Mouse (Mus musculus): ENCODE results near the gene Uox. TPM values are rescaled to one million over a fixed set of nuclear protein-coding genes. Genes with fewer than 3 reads are reported as not detected.

The Uox gene
- polyA plus RNA-seq, 1 experiment from 2014 or later = 1.8 TPM

DNA sequence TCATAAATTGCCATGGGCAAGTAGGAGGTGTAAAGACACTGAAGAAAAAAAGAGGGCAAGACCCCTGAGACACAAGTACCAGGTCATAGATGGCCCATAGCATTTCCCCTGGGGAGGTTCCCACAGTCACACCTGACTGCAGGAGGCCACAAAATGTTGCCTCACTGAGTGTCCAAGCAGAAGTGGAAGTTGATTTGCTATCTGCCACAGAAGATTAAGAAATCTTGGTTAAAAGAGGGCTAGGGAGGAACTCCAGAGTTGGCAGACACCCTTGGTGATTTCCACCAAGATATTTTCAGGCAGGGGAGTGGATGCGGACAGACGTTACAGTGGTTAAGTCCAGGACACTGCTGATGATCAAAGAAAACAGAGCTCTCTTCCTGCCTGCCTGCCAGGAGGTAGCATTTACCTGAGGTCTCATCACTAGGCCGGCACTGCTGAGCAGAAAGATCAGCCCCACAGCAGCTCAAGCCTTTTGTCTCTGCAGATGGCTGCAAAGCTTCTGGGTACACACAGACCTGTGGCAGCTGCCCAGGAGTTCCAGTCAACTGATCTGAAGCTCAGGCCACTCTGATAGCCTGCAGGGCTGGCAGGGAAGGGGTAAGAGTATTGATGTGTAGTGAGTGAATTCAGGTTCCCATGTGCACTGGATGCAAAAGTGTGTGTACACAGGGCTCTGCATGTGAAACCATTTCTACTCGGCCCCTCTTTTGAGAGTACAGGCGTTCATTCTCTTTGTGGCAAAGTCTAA, 46.5 kb downstream of the Uox start:
- no peaks in the 10 kb centered on the region for H3K4me1 ChIP-seq (ENCODE audit: control insufficient read depth, insufficient read depth, low read length)
- H3K4me3 ChIP-seq (ENCODE audit: low read length) = no peak overlapping the region
- no peaks in the 10 kb centered on the region for H3K9me3 ChIP-seq (ENCODE audit: control insufficient read depth, low read length)
- no peak overlapping the region for H3K4me2 ChIP-seq (ENCODE audit: low read depth, low read length)
- H3K27me3 ChIP-seq (replicated peaks; ENCODE audit: control insufficient read depth, insufficient read depth, low read length) = no peaks in the 10 kb centered on the region
- no peak for ATAC-seq
- H3K27ac ChIP-seq (ENCODE audit: low read length) = no peak overlapping the region
- 78% methylated on average over 5 of the region's 5 CpGs for WGBS
- no peaks in the 10 kb centered on the region for H3K36me3 ChIP-seq (ENCODE audit: control insufficient read depth, insufficient read depth, low read length)
- no peak overlapping the region for H3K9ac ChIP-seq (ENCODE audit: low read depth, low read length)

DNA sequence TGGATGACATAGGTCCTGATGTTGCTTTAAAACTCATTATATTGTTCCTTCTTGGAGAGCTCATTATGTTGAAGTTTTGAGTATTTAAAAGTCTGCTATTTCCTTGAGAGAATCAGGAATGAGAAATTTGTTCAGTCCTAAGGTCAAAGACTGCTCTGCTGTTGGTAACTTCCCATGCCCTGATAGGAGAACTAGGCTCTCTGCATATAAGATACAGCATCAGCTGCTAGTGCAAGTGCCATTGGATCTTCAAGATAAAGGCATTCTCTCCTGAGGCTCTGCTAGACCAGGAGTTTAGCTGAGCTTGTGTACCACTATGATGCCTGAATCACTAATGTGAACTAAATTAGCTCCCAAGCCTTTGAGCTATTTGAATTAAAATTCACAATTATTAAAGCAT, 47.7 kb downstream of the Uox start:
- no peaks in the 10 kb centered on the region for H3K9me3 ChIP-seq (ENCODE audit: control insufficient read depth, low read length)
- H3K4me1 ChIP-seq (ENCODE audit: control insufficient read depth, insufficient read depth, low read length) = no peaks in the 10 kb centered on the region
- H3K9ac ChIP-seq (ENCODE audit: low read depth, low read length) = no peak overlapping the region
- H3K36me3 ChIP-seq (ENCODE audit: control insufficient read depth, insufficient read depth, low read length) = no peaks in the 10 kb centered on the region
- no peak for ATAC-seq
- no peak overlapping the region for H3K27ac ChIP-seq (ENCODE audit: low read length)
- H3K4me2 ChIP-seq (ENCODE audit: low read depth, low read length) = no peak overlapping the region
- no peak overlapping the region for H3K4me3 ChIP-seq (ENCODE audit: low read length)
- H3K27me3 ChIP-seq (replicated peaks; ENCODE audit: control insufficient read depth, insufficient read depth, low read length) = no peaks in the 10 kb centered on the region

DNA sequence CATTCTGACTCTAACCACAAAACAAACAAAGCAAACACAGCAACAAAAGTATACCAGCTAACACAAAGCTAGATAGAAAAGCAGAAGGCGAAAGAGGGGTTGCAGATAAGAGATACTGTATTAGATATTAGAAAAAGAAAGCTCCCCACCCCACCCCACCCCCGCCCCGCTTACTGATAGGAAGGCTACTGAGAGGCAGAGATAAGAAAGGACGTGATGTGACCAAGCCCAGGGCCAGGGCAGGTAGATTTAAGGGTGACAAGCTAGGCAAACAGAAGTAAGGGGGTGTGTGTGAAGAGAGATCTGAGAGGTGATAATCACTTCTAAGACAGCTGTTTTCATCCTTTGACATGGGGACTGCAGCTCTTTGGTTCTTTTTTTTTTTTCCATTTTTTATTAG, 48.1 kb downstream of the Uox start:
- no peaks in the 10 kb centered on the region for H3K27me3 ChIP-seq (replicated peaks; ENCODE audit: control insufficient read depth, insufficient read depth, low read length)
- no peak for ATAC-seq
- H3K4me3 ChIP-seq (ENCODE audit: low read length) = no peak overlapping the region
- H3K9me3 ChIP-seq (ENCODE audit: control insufficient read depth, low read length) = no peaks in the 10 kb centered on the region
- H3K9ac ChIP-seq (ENCODE audit: low read depth, low read length) = no peak overlapping the region
- no peak overlapping the region for H3K4me2 ChIP-seq (ENCODE audit: low read depth, low read length)
- no peaks in the 10 kb centered on the region for H3K36me3 ChIP-seq (ENCODE audit: control insufficient read depth, insufficient read depth, low read length)
- H3K4me1 ChIP-seq (ENCODE audit: control insufficient read depth, insufficient read depth, low read length) = no peaks in the 10 kb centered on the region
- no peak overlapping the region for H3K27ac ChIP-seq (ENCODE audit: low read length)
- 59% methylated on average over 4 of the region's 4 CpGs for WGBS

DNA sequence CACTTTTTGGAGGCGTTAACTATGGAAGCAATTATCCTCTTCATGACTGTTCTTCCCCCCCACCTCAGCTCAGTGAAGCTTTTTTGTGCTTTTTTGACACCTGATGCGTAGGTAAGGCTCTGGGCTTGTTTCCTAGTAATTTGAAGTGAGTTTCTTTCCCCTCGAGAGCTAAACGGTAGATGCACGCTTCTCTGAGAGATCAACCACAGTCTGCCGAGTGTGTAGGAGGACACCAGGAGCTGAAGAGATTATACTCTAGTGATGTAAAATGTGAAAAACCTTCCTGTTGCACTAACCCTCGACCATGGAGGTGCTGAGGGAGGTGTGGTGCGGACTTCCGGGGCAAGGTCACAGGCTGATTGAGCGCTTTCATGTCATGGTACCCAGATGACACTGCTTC, 49.9 kb downstream of the Uox start:
- Histone ChIP-seq H3K4me2 (ENCODE audit: low read depth, low read length) (no peak overlapping the region), H3K9me3 (ENCODE audit: control insufficient read depth, low read length) (no peaks in the 10 kb centered on the region), H3K27ac (ENCODE audit: low read length) (no peak overlapping the region), H3K36me3 (ENCODE audit: control insufficient read depth, insufficient read depth, low read length) (no peaks in the 10 kb centered on the region), H3K4me3 (ENCODE audit: low read length) (no peak overlapping the region), H3K27me3 (replicated peaks; ENCODE audit: control insufficient read depth, insufficient read depth, low read length) (no peaks in the 10 kb centered on the region), H3K9ac (ENCODE audit: low read depth, low read length) (no peak overlapping the region), H3K4me1 (ENCODE audit: control insufficient read depth, insufficient read depth, low read length) (no peaks in the 10 kb centered on the region)
- 83% methylated on average over 10 of the region's 10 CpGs for WGBS
- no peak for ATAC-seq

DNA sequence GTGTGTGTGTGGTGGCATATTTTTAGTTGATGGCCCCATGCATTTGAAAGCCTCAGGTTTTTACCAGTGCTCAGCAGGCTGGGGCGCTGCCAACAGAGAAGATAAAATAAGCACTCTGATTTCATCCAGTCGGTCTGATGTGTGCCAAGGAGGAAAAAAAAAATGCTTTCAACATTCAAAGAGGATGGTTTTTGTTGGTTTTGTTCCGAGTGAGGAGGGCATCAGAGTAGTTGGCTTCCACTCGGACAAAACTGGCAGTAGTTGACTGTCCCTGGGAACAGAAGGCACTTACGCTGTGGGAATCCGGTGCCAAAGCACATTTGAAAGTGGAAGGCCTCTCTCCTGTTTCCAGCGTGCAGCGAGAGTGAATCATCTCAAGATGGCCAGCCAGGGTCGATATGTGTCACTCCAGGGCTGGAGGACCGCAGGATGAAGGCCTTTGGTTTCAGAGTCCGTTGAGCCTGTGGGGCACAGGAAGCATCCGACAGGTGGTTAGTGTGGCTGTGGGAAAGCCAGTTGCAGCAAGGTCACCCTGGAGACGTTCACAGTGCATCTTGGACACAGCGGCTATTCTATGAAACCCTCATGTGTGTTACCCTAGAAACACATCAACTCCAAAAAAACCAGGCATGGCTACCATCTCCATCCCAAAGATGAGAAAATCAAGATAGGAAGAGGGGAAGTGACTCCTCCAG, 50.5 kb downstream of the Uox start:
- H3K9me3 ChIP-seq (ENCODE audit: control insufficient read depth, low read length) = no peaks in the 10 kb centered on the region

DNA sequence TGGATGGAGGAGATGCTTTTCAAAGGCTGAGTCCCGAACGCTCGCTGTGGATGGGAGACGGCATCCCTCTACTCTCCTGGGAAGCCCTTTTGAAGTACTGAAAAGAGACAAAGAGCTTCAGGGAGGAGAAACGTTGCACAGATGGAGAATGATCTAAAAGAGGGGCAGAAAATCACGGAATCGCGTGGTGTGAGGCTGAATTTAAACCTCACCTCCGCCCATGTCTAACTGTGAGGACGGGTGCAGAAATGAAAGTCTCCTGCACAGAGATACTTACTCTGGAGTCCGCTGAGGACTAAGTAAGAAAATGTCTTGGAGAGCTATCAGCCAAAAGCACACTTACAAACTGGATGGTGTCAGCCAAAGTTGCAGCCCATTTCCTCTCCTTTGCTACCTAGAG, 51.7 kb downstream of the Uox start:
- WGBS = 88% methylated on average over 11 of the region's 11 CpGs
- H3K9me3 ChIP-seq (ENCODE audit: control insufficient read depth, low read length) = no peaks in the 10 kb centered on the region
- H3K4me1 ChIP-seq (ENCODE audit: control insufficient read depth, insufficient read depth, low read length) = no peaks in the 10 kb centered on the region
- no peaks in the 10 kb centered on the region for H3K36me3 ChIP-seq (ENCODE audit: control insufficient read depth, insufficient read depth, low read length)
- H3K4me3 ChIP-seq (ENCODE audit: low read length) = no peak overlapping the region
- H3K27ac ChIP-seq (ENCODE audit: low read length) = no peak overlapping the region
- H3K4me2 ChIP-seq (ENCODE audit: low read depth, low read length) = no peak overlapping the region
- no peak overlapping the region for H3K9ac ChIP-seq (ENCODE audit: low read depth, low read length)
- no peaks in the 10 kb centered on the region for H3K27me3 ChIP-seq (replicated peaks; ENCODE audit: control insufficient read depth, insufficient read depth, low read length)
- no peak for ATAC-seq

More for the DNA sequence above, 50.5 kb downstream of the Uox start:
- ATAC-seq = no peak
- no peaks in the 10 kb centered on the region for H3K36me3 ChIP-seq (ENCODE audit: control insufficient read depth, insufficient read depth, low read length)
- no peak overlapping the region for H3K9ac ChIP-seq (ENCODE audit: low read depth, low read length)
- H3K27me3 ChIP-seq (replicated peaks; ENCODE audit: control insufficient read depth, insufficient read depth, low read length) = no peaks in the 10 kb centered on the region
- 82% methylated on average over 14 of the region's 14 CpGs for WGBS
- no peak overlapping the region for H3K4me3 ChIP-seq (ENCODE audit: low read length)
- H3K4me2 ChIP-seq (ENCODE audit: low read depth, low read length) = no peak overlapping the region
- H3K4me1 ChIP-seq (ENCODE audit: control insufficient read depth, insufficient read depth, low read length) = no peaks in the 10 kb centered on the region
- no peak overlapping the region for H3K27ac ChIP-seq (ENCODE audit: low read length)

DNA sequence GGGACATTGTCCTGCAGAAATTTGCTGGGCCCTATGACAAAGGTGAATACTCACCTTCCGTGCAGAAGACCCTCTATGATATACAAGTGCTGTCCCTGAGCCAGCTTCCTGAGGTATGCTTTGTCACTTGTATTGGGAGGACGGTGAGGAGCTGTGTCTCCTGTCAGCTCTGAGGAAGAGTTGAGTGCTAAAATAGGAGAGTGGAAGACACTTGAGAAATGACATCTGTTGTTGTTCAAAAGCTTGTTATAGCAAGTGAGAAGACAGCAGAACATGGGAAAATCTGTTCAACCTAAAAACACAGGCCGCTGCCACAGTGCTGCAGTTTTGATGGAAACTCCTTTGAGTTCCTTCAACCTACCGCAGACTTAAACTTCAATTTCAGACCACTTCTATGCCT, 55.5 kb downstream of the Uox start:
- no peak for ATAC-seq
- no peaks in the 10 kb centered on the region for H3K36me3 ChIP-seq (ENCODE audit: control insufficient read depth, insufficient read depth, low read length)
- H3K4me2 ChIP-seq (ENCODE audit: low read depth, low read length) = no peak overlapping the region
- no peaks in the 10 kb centered on the region for H3K9me3 ChIP-seq (ENCODE audit: control insufficient read depth, low read length)
- H3K27me3 ChIP-seq (replicated peaks; ENCODE audit: control insufficient read depth, insufficient read depth, low read length) = no peaks in the 10 kb centered on the region
- WGBS = 82% methylated on average over 4 of the region's 4 CpGs
- H3K9ac ChIP-seq (ENCODE audit: low read depth, low read length) = no peak overlapping the region
- H3K27ac ChIP-seq (ENCODE audit: low read length) = no peak overlapping the region
- H3K4me1 ChIP-seq (ENCODE audit: control insufficient read depth, insufficient read depth, low read length) = no peaks in the 10 kb centered on the region
- H3K4me3 ChIP-seq (ENCODE audit: low read length) = no peak overlapping the region

DNA sequence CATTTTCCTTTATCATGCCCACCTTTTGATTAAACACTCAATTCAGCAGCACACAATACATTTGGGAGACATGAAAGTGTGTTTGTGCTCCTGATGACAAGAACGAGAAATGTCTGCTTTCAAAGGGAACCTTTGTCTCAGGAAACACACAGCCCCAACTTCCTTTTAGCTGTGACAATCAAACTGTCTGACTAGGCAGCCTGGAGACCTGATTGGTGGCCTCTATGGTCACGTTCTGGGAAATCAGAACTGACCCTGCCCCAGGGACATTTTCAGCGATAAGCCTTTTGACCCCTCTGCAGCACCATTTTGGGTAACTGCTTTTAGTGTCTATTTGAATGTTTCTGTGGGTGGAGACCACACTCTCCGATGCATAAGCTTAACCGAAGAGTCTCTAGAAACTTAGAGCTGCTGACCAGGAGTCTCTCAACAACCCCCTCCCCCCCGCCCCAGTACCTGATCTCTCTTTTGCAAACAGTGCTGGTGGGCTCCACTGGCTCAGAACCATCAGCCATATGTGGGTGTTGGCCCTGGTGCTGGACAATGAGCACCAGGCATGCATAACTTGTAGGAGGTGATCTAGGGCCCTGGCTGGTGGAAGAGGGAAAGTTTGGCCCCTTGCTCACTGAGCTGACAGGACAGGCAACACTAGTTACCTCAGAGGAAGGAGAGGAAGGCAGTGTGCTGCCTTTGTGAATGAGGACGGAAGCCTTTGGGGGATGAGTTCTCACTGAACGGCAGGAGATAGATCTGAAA, 58.2 kb downstream of the Uox start:
- H3K4me3 ChIP-seq (ENCODE audit: low read length) = no peak overlapping the region
- ATAC-seq = no peak
- no peak overlapping the region for H3K27ac ChIP-seq (ENCODE audit: low read length)
- no peaks in the 10 kb centered on the region for H3K4me1 ChIP-seq (ENCODE audit: control insufficient read depth, insufficient read depth, low read length)
- H3K9ac ChIP-seq (ENCODE audit: low read depth, low read length) = no peak overlapping the region
- no peaks in the 10 kb centered on the region for H3K36me3 ChIP-seq (ENCODE audit: control insufficient read depth, insufficient read depth, low read length)
- H3K9me3 ChIP-seq (ENCODE audit: control insufficient read depth, low read length) = no peaks in the 10 kb centered on the region
- 71% methylated on average over 8 of the region's 8 CpGs for WGBS
- no peak overlapping the region for H3K4me2 ChIP-seq (ENCODE audit: low read depth, low read length)
- no peaks in the 10 kb centered on the region for H3K27me3 ChIP-seq (replicated peaks; ENCODE audit: control insufficient read depth, insufficient read depth, low read length)

DNA sequence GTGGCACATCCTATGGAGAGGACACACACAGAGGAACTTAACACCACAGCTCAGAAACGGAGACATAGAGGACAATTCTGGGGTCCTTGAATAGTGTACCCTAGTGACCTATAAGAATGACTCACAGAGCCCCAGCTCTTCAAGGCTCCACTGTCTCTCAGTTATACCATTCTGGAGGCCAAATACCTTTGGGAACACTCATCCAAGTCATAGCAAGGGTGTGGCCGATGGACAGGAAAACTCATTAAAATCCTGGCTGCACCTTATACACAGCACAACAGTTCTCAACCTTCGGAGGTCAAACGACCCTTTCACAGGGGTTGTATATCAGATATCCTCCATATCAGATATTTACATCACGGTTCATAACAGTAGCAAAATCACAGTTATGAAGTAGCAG, 62.3 kb downstream of the Uox start:
- Histone ChIP-seq H3K9ac (ENCODE audit: low read depth, low read length) (no peak overlapping the region), H3K27me3 (replicated peaks; ENCODE audit: control insufficient read depth, insufficient read depth, low read length) (no peaks in the 10 kb centered on the region), H3K9me3 (ENCODE audit: control insufficient read depth, low read length) (no peaks in the 10 kb centered on the region), H3K36me3 (ENCODE audit: control insufficient read depth, insufficient read depth, low read length) (no peaks in the 10 kb centered on the region), H3K4me2 (ENCODE audit: low read depth, low read length) (no peak overlapping the region), H3K4me1 (ENCODE audit: control insufficient read depth, insufficient read depth, low read length) (no peaks in the 10 kb centered on the region), H3K4me3 (ENCODE audit: low read length) (no peak overlapping the region), H3K27ac (ENCODE audit: low read length) (no peak overlapping the region)
- ATAC-seq = no peak
- WGBS = 88% methylated on average over 5 of the region's 5 CpGs
